Mouse (Mus musculus) hindbrain, postnatal 0 days (tissue): ENCODE measurements around the gene Bicral. TPM values are rescaled to one million over a fixed set of nuclear protein-coding genes. Genes with fewer than 3 reads are reported as not detected.

Source experiments
- ATAC-seq: fragments of 200-750 bp; cut with Nextera tagmentation; 2 replicates; pipeline ENCODE4 v1.8.0; 2017; ENCODE audit warnings: mild to moderate bottlenecking, moderate TSS enrichment, moderate library complexity
- DNase-seq: peaks from one replicate; pipeline ENCODE4 v3.0.0-alpha.2; 2015; ENCODE audit warnings: low spot score
- H3K27ac ChIP-seq: fragments of 300-500 bp; sonication (generic); 2 replicates; pipeline ENCODE4 v1.5.1; 2014; ENCODE audit warnings: mild to moderate bottlenecking
- H3K27me3 ChIP-seq: fragments of 300-500 bp; sonication (generic); 2 replicates; pipeline ENCODE4 v1.6.1; 2014; ENCODE audit warnings: low read length, mixed read lengths; ENCODE audit not compliant: insufficient read depth
- H3K36me3 ChIP-seq: fragments of 300-500 bp; sonication (generic); 2 replicates; pipeline ENCODE4 v1.6.1; 2014; ENCODE audit warnings: low read length, mixed read lengths; ENCODE audit not compliant: insufficient read depth
- H3K4me1 ChIP-seq: fragments of 300-500 bp; sonication (generic); 2 replicates; pipeline ENCODE4 v1.6.1; 2014; ENCODE audit warnings: antibody characterized with exemption, low read length, mixed read lengths; ENCODE audit not compliant: insufficient read depth
- H3K4me2 ChIP-seq: fragments of 300-500 bp; sonication (generic); 2 replicates; pipeline ENCODE4 v1.6.1; 2014; ENCODE audit warnings: low read depth, mild to moderate bottlenecking, low read length, moderate library complexity, mixed read lengths
- H3K4me3 ChIP-seq: fragments of 300-500 bp; sonication (generic); 2 replicates; pipeline ENCODE4 v1.5.1; 2014; ENCODE audit warnings: low read length
- H3K9ac ChIP-seq: fragments of 300-500 bp; sonication (generic); replicated peaks from 2 replicates; pipeline ENCODE4 v1.6.1; 2014; ENCODE audit warnings: mild to moderate bottlenecking, low read length, moderate library complexity, mixed read lengths
- H3K9me3 ChIP-seq: fragments of 300-500 bp; sonication (generic); 2 replicates; pipeline ENCODE4 v1.6.1; 2016; ENCODE audit warnings: low read length, mixed read lengths
- CTCF ChIP-seq: IDR thresholded peaks from 2 replicates; pipeline ENCODE4 v1.5.1; 2016; ENCODE audit warnings: antibody characterized with exemption, control low read depth, low read depth
- WGBS: fragments of 180-500 bp; shearing (Covaris S2); extraction: QIAGEN DNeasy Blood & Tissue Kit; methylation state at CpG from one replicate; pipeline ENCODE4 v1.1.7; 2014; 5-methylcytosine and 5-hydroxymethylcytosine counted together
- polyA plus RNA-seq: library from polyadenylated mRNA; unstranded; fragments of >200 nt; fragmentation: Nextera tagmentation; extraction: Ambion mirVana; gene quantifications from 2 replicates; pipeline ENCODE4 v1.2.1, GENCODE M21; 2015
- total RNA-seq: library from RNA; depleted of rRNA; stranded (reverse); fragments of >200 nt; gene quantifications from 2 replicates; pipeline ENCODE4 v1.2.3, GENCODE M21; 2014

Bicral gene
- total and polyA plus RNA-seq, 2 experiments from 2014 or later = 5.2 to 22.9 TPM

DNA sequence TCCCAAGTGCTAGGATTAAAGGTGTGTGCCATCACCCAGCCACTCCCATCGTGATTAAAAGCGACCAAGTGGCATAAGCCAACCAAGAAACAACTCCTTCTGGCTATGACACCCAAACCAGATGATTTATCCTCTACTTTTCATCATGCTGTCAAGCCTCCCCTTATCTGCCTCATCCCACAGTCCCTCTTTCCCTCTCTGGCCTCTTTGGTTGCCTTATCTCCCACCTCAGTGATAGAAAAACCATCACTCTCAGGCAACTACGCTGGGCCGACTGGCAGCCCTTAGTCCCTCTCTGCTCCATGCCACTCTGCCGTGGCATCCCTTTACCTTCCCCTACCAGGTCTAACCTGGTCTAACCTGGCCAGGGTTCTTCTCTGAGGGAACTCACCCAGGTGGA lies 71.3 kb downstream of the Bicral start:
- H3K27me3 ChIP-seq = no peaks in the 10 kb centered on the region
- no peak for TF ChIP-seq CTCF
- H3K9ac ChIP-seq = no peak overlapping the region
- H3K9me3 ChIP-seq = no peaks in the 10 kb centered on the region
- no peaks in the 10 kb centered on the region for H3K36me3 ChIP-seq
- no peaks in the 10 kb centered on the region for H3K4me1 ChIP-seq
- H3K27ac ChIP-seq = no peak overlapping the region
- 88% methylated on average over 5 of the region's 5 CpGs for WGBS
- H3K4me2 ChIP-seq = no peak overlapping the region
- DNase-seq (no peak), ATAC-seq (no peak)
- H3K4me3 ChIP-seq = no peak overlapping the region

DNA sequence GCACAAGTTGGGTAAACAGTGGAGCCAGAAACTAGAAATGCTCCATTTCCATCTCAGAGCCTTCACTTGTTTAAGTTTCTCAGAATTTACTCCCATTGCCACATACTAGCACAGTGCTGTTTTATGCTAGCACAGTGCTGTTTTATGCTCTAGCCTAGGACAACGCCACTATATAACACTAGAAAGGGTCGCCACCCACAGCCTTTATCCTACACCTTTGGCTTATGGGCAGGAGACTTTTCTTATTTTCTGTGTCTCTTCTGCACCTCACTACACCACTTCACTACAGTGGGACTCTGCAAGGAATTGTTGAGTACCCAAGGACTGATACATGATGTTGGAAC lies 75.1 kb downstream of the Bicral start:
- H3K4me3 ChIP-seq = peak overlapping the region; percentile 70
- peaks cover 17% of the 10 kb centered on the region for H3K36me3 ChIP-seq
- DNase-seq (no peak), ATAC-seq (no peak)
- no peak for TF ChIP-seq CTCF
- H3K9me3 ChIP-seq = no peaks in the 10 kb centered on the region
- H3K27ac ChIP-seq = no peak overlapping the region
- H3K27me3 ChIP-seq = no peaks in the 10 kb centered on the region
- no peak overlapping the region for H3K9ac ChIP-seq
- no peaks in the 10 kb centered on the region for H3K4me1 ChIP-seq
- 80% methylated on average over 2 of the region's 2 CpGs for WGBS
- peak overlapping the region; percentile 54 for H3K4me2 ChIP-seq

DNA sequence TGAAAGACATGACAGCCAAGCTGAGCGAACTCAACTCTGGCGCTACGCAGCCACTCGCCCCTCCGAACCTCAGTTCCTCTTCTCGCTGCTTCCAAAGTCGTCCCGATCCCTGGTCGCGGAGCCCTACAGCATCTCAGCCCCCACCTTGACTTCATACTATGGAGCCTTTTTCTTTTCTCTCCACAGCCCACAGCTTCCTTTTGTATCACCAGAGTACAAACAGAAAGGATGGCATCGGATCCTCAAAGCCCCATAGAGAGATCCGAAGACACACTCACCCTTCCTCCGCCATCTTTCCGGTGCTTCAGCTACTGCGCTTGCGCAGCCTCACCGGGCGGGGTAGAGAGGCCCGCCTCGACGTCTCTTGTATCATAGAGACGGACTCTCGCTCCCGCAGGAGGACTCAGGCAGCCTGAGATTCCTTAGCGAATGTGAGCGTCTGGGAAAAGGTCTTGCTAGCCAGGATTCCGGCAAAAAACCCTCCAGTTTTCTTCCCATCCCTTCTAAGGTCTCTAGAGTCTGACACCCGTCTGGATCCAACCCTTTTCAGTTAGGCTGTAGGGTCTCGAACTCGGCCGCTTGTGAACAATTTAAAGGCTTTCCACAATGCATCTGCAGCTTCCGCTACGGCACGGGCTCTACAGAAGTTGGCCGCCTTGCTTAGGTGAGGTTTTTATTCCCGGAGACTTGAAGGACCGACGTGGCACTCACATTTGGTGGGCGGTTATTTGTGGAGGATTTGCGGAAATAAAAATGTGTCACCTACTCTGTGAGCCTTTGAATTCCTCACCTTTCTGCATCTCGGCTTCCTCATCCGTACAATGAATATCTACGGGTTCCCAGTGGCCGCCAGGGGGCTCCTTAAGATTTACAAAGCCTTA lies 75.7 kb downstream of the Bicral start, which contains the start of gene Rpl7l1:
TSS of gene Rpl7l1 (minus strand) at position 332 of the 881 bp plus-strand sequence.
- no peaks in the 10 kb centered on the region for H3K27me3 ChIP-seq
- H3K9me3 ChIP-seq = no peaks in the 10 kb centered on the region
- TF ChIP-seq CTCF = peak; percentile 64
- 1% methylated on average over 44 of the region's 44 CpGs for WGBS
- peak within 1 kb of the TSS; percentile 69 for H3K9ac ChIP-seq
- peak within 1 kb of the TSS; percentile 54 for H3K4me2 ChIP-seq
- peaks cover 23% of the 10 kb centered on the region for H3K36me3 ChIP-seq
- no peaks in the 10 kb centered on the region for H3K4me1 ChIP-seq
- DNase-seq (peak; percentile 96), ATAC-seq (peak; percentile 96)
- peak within 1 kb of the TSS; percentile 70 for H3K4me3 ChIP-seq
- peak within 1 kb of the TSS; percentile 91 for H3K27ac ChIP-seq

DNA sequence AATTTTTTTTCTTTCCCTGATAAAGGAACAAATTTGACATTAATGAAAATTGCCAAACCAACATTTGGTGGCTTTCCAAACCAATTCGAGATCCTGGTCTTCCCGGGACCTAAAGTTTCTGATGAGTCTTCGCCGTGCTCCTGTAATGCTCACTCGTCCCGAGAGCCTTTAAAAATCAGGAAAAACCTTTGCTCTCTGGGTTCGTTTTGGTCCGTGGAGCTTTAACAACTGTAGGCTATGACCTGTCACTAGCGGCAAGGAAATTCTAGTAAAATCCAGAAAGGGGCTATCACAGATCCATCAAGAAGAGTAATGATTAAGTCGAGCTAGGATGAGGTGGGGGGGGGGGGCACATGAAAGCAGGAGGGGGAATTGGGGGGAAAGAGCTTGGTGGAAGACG lies 76.4 kb downstream of the Bicral start:
- H3K36me3 ChIP-seq = peaks cover 28% of the 10 kb centered on the region
- H3K4me2 ChIP-seq = peak overlapping the region; percentile 54
- H3K9me3 ChIP-seq = no peaks in the 10 kb centered on the region
- ATAC-seq = no peak; the same call in 1 of the 2 replicates
- H3K4me3 ChIP-seq = peak overlapping the region; percentile 70
- H3K4me1 ChIP-seq = no peaks in the 10 kb centered on the region
- H3K27ac ChIP-seq = peak overlapping the region; percentile 91
- no peaks in the 10 kb centered on the region for H3K27me3 ChIP-seq
- H3K9ac ChIP-seq = peak overlapping the region; percentile 69
- 1% methylated on average over 11 of the region's 11 CpGs for WGBS
- no peak for DNase-seq
- no peak for TF ChIP-seq CTCF

DNA sequence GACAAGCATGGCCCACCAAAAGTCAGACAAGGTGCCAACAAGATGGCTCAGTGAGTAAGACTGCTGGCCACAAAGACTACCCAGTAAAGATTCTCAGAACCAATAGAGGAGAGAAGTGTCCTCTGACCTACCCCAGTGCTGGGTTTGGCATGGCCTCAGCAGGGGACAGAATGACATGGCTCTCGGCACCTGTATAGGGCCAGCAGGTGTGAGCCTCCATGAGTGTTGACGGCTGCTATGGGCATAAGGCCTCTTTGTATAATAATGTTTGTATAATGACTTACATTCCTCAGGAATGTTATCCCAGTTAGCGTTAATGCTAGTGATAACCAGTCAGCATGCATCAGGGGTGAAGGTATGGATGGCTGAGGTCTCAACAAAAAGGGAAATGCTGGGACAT lies 82.2 kb downstream of the Bicral start:
- H3K4me1 ChIP-seq = no peaks in the 10 kb centered on the region; the same call in 1 of the 2 replicates
- DNase-seq (no peak), ATAC-seq (no peak)
- H3K9ac ChIP-seq = no peak overlapping the region
- TF ChIP-seq CTCF = no peak
- H3K4me2 ChIP-seq = no peak overlapping the region
- H3K4me3 ChIP-seq = no peak overlapping the region
- H3K27me3 ChIP-seq = no peaks in the 10 kb centered on the region
- H3K36me3 ChIP-seq = peaks cover 49% of the 10 kb centered on the region
- no peaks in the 10 kb centered on the region for H3K9me3 ChIP-seq
- 88% methylated on average over 3 of the region's 3 CpGs for WGBS
- no peak overlapping the region for H3K27ac ChIP-seq

DNA sequence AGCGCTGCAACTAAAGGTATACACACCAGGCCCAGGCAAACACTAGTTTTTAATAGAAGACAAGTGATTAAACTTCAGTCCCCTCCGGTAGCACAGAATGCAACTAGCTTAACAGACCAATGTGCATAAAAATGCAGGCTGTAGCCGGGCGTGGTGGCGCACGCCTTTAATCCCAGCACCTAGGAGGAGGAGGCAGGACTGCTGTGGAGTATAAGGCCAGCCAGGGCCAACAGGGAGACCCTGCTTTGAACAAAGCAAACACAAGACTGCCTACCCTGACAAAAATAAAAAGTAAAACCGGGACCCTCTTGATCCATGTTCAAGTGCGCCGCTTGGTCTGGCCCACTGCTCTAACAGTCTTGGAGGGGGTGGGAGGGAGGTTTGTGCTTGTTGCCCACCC lies 83.2 kb downstream of the Bicral start:
- no peaks in the 10 kb centered on the region; the same call in 1 of the 2 replicates for H3K4me1 ChIP-seq
- H3K9me3 ChIP-seq = no peaks in the 10 kb centered on the region
- DNase-seq (no peak), ATAC-seq (no peak)
- no peak overlapping the region for H3K4me3 ChIP-seq
- no peak overlapping the region for H3K4me2 ChIP-seq
- H3K27me3 ChIP-seq = no peaks in the 10 kb centered on the region
- WGBS = 96% methylated on average over 9 of the region's 9 CpGs
- H3K9ac ChIP-seq = no peak overlapping the region
- no peak for TF ChIP-seq CTCF
- no peak overlapping the region for H3K27ac ChIP-seq
- H3K36me3 ChIP-seq = peaks cover 49% of the 10 kb centered on the region

DNA sequence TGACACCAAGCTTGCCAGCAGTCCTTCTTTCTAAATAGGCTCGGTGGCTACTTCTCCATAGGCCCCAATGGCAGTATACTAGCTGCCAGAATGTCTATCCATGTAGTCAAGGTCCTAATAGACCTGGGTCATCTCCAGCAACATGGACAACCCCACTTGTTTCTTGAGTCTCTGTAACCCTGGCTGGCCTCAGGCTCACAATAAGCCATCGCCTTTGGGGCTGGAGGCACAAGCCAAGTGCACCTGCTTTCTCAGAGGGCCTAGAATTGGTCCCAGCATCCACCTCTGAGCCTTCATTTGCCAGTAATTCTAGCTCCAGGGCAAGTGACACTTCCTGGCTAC lies 84.2 kb downstream of the Bicral start:
- ATAC-seq (no peak), DNase-seq (no peak)
- H3K36me3 ChIP-seq = peaks cover 41% of the 10 kb centered on the region
- WGBS = 25% methylated on average over 2 of the region's 2 CpGs
- H3K9ac ChIP-seq = no peak overlapping the region
- no peak overlapping the region for H3K4me2 ChIP-seq
- no peaks in the 10 kb centered on the region for H3K9me3 ChIP-seq
- peak overlapping the region; percentile 45; the same call in 1 of the 2 replicates for H3K27ac ChIP-seq
- no peak overlapping the region for H3K4me3 ChIP-seq
- H3K27me3 ChIP-seq = no peaks in the 10 kb centered on the region
- TF ChIP-seq CTCF = no peak
- no peaks in the 10 kb centered on the region; the same call in 1 of the 2 replicates for H3K4me1 ChIP-seq
